Mouse (Mus musculus) erythroblast, adult 5-6 weeks (primary cell): ENCODE data around the gene Eef1akmt2. TPM values are rescaled to one million over a fixed set of nuclear protein-coding genes. Genes with fewer than 3 reads are reported as not detected.

Experiments used
- total RNA-seq, 2 experiments: library from RNA; stranded (forward) in 1 of 2; stranded (reverse) in 1 of 2; fragments of 150-400 nt in 1 of 2; fragments of 200-764, 138-1000 nt in 1 of 2; gene quantifications; 2 replicates each; pipeline versions ENCODE4 v1.2.3 to v1.2.4; 2015 to 2017; ENCODE audit warnings: low replicate concordance in 2 of 2

Gene Eef1akmt2
- total RNA-seq, 2 experiments from 2014 or later: 5.6 to 16.3 TPM

Other genes with a start within 250 kb of the Eef1akmt2 start
- not detected in 2 replicates for gene Lhpp, start 242.0 kb downstream of the Eef1akmt2 start, total RNA-seq (2015; ENCODE audit: low replicate concordance)
- 0.68 and 1.1 TPM in 2 replicates for gene Lhpp, start 242.0 kb downstream of the Eef1akmt2 start, total RNA-seq (2017; ENCODE audit: low replicate concordance)
- 119 and 143 TPM in 2 replicates for gene Fam53b, start 38.8 kb downstream of the Eef1akmt2 start, total RNA-seq (2015; ENCODE audit: low replicate concordance)
- gene Fam53b, start 38.8 kb downstream of the Eef1akmt2 start, total RNA-seq (2017; ENCODE audit: low replicate concordance): 126 and 169 TPM in 2 replicates
- gene Abraxas2, start 6.6 kb upstream of the Eef1akmt2 start, total RNA-seq (2015; ENCODE audit: low replicate concordance): 14.6 and 15.3 TPM in 2 replicates
- gene Abraxas2, start 6.6 kb upstream of the Eef1akmt2 start, total RNA-seq (2017; ENCODE audit: low replicate concordance): 7.2 and 10.6 TPM in 2 replicates
- gene Zranb1, start 78.5 kb upstream of the Eef1akmt2 start, total RNA-seq (2015; ENCODE audit: low replicate concordance): 27.5 and 29.9 TPM in 2 replicates
- gene Zranb1, start 78.5 kb upstream of the Eef1akmt2 start, total RNA-seq (2017; ENCODE audit: low replicate concordance): 46.0 and 59.7 TPM in 2 replicates